Mouse (Mus musculus): ENCODE measurements around the gene Stat6.
"Not testable (repeated sequence)": the region's sequence is repeated elsewhere in the genome, so short reads cannot be mapped to it uniquely, and the experiment has no call there.

Stat6 gene

DNA sequence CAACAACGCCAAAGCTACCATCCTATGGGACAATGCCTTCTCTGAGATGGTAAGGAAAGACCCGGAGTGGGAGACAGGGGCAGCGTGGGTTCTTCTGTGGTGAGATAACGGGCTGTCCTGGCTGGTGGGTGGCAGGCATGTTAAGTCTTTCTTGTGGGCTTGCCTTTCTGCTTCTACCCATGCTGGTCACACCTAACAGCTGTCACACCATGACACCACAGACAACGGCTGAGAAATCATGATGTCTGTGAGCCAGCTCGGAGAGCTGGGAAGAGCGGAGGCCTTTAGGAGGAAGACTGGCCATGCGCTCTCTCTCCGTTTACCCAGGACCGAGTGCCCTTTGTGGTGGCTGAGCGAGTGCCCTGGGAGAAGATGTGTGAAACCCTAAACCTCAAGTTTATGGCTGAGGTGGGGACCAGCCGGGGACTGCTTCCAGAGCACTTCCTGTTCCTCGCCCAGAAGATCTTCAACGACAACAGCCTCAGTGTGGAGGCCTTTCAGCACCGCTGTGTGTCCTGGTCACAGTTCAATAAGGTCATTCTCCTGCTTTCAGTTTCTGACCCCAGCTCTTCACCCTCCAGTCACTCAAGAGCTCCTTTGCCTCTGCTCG, 12.3 kb downstream of the Stat6 start:
- DNase-seq, result no peak

DNA sequence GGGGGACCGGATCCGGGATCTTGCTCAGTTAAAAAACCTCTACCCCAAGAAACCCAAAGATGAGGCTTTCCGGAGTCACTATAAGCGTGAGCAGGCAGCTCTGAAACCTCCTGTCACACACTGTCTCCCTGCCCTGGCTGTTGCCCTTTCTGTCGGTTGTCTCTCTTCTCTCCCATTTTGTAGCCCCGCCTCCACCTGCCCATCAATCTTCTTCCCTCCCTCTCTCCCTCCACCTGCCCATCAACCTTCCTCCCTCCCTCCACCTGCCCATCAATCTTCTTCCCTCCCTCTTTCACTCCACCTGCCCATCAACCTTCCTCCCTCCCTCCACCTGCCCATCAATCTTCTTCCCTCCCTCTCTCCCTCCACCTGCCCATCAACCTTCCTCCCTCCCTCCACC, 14.8 kb downstream of the Stat6 start:
- not testable (repeated sequence) for DNase-seq

DNA sequence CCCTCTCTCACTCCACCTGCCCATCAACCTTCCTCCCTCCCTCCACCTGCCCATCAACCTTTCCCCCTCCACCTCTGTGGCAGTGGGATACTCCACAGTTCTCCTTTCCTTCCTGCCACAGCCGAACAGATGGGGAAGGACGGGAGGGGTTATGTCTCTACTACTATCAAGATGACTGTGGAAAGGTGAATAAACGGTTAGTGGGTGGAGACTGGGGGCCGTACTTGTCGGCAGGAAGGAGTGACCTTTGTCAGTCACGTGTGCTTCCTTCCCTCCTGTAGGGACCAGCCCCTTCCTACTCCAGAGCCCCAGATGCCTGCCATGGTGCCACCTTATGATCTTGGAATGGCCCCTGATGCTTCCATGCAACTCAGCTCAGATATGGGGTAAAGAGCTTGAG, 15.3 kb downstream of the Stat6 start:
- DNase-seq, result no peak

DNA sequence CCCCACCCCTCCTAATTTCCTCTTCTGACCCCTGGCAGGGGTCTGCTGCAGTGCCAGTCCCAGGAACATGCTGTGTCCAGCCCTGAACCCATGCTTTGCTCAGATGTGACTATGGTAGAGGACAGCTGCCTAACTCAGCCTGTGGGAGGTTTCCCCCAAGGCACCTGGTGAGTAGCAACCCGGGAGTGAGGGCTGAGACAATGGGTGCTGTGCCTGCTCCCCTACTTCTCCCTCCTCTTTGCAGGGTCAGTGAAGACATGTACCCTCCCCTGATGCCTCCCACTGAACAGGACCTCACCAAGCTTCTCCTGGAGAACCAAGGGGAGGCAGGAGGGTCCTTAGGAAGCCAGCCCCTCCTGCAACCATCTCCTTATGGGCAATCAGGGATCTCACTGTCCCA, 16.8 kb downstream of the Stat6 start:
- DNase-seq, result no peak

DNA sequence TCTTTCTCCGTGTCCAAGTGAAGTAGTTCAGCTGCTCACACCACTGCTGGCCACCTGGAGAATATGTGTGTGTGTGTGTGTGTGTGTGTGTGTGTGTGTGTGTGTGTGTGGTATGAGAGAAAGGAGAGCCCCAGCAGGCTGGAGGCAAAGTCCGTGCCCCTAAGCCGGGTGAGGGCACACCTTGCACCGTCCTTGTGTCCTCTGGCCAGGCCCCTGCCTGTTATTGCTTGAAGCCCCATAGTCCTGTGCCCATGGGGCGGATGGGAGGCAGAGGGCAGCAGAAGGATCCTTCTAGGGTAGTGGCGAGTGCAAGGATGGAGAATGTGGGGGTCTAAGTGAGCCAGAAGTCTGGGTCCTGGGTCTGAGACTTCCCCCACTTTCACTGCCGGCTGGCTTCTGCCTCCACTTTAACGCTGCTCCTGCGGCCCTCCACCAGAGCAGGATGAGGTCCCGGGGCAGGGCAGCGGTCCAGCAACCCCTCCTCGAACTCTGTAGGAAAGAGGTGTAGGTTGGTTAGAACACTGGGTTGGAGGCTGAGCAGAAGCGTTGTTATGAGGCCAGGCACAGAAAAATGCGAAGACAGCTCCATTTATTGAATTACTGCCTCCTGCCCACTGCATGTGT, 18.6 kb downstream of the Stat6 start:
- DNase-seq, result peak; percentile 42 to 59

DNA sequence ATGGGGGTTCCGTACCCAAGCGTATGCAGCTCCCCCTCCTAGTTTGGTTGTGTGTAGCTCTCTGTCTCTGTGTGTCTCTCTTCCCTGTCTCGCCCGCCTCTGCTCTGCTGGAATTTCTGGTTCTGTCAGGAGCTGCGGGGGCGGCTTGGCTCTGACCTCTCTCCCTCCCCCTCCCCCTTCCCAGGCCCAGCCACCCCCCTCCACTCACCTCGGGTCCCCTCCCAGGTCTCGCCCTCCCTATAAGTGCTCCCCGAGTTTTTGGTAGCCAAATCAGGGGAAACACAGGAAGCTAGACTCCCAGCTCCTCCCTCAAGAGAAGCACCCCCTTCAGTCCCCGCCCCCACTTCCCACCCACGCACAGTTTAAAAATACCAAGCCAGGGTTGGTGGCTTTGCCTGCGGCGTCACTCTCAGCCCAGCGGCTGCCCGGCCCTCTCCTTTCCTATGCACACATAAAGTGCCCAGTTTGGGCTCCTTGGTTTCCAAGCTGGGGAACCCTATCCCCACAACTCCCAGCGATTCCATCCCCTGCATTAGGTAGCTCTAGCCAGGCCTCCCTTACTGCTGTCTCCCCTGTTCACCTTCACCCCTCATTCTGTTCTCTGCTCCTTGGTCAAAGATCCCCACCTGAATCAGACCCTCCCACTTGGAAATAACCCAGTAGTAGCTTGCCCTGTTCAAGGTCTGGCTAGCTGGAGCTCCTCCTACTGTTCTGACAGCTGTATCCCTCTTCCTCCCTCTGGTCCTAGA, 19.3 kb downstream of the Stat6 start:
- peak; percentile 80 to 84 for DNase-seq

DNA sequence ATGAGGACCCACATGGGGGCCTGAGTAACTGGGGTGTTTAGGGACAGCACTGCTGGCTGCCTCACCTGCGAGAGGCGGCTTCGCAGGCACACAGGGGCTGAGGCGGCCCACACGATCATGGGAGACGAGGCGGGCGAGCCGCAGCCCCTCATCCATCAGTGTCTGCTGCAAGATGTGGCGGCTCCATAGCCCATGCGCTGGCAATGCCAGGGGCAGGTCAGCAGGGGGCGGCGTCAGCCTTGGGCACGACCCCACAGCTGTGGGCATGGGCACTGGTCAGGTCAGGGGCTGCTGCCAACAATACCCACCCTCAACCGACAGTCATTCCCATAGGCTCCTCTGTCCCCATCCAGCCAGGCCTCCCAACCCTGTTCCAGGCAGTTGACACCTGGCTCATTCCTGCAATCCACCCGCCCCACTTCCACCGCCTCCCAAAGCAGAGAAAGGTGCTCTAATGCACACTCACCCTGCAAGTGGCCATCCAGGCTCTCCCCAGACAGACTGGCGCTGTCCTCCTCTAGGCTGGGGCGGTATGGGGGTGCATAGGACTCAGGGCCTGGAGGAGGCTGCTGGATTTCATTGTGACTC, 20.0 kb downstream of the Stat6 start:
- DNase-seq, result peak; percentile 64 to 71

DNA sequence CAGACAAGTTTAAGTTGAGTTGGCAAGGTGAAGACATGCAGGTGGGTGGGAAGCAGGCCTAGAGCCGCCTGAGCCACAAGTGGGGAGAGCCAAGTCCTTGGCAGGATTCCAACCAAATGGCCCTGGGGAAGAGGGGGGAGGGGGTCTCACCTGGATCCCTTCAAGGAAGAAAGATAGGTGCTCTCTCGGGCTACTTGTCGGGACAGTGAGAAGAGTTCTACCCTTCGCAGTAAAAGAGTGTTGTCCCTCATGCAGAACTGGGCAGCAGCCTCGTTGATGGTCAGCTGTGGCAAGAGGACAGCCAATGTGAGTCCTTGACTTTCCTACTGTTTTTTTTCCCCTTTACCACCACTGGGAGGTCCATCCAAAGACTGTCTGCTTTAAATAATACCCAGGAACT, 20.8 kb downstream of the Stat6 start:
- no peak for DNase-seq

DNA sequence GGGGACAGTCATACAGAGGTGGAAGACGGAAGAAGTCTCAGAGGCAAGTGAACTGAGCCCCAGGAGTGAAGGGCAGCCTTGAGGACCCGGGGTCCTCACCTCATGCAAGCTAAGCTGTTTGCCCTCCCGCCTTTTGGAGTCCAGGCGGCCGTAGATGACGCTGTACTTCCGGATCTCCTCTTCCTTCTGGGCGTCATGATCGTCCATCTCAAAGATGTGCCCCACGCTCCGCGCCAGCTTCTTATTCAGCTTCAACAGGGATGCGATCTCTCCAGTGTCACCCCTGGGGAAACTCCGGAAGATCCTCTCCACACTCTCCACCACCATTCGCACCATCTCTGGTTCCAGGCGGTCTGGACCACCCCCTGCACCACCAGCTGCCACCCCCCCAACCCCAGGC, 21.4 kb downstream of the Stat6 start:
- no peak for DNase-seq

DNA sequence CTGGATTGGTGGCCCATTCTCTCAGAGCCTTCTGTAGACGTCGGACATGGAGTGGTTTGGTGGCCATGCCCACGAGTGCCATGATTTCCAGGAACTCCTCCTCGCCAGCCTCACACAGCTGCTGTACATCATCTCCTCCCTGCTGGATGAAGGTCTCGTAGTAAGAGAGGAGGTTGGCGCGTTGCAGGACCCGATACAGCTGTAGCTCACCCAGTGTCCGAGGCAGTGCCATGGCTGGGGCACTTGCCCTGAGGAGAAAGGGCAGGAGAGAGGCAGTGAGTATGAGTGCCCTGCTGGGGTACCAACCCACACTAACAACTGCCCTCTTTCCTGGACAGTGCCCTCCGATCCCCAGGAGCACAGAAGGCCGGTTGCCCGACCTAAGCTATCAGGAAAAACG, 22.1 kb downstream of the Stat6 start:
- DNase-seq, result peak in 1 of 2 experiments; percentile 29

DNA sequence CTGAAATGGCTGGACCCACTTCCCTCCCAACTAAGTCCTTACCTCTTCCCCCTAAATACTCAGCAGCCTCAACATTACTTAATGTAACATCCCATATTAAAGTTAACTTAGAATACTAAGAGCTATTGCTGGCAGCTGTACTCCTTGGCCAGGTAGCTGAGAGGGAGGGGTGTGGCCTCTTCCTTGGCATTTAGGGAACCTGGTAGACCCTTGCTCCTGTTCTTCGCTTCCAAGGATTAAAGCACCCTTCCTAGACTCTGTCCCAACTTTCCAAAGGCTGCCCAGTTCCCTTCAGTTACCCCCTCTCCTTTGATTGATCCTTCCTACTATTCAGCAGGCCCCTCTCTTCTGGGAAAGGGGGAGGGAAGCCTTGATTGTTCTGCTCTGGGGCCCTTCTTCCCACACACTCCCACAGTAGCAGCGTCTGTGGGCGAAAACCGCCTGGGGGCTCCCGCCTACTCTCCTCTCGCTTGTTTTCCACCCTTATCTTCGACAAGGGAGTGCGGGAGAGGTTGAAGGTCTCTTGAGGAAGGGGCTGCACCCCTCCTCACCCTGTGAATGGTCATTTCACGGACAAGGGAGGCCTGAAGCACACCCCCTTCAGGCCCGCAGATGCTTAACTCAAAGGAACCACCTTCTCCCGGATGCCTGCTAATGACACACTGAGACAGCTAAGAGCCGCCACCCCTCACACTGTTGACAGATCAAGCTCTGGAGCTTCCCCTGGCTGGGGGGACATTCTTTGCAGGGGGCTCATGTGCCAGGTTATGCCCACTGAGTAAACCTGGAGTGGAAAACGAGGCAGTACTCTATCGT, 22.8 kb downstream of the Stat6 start:
- DNase-seq, result peak; percentile 43 to 49

DNA sequence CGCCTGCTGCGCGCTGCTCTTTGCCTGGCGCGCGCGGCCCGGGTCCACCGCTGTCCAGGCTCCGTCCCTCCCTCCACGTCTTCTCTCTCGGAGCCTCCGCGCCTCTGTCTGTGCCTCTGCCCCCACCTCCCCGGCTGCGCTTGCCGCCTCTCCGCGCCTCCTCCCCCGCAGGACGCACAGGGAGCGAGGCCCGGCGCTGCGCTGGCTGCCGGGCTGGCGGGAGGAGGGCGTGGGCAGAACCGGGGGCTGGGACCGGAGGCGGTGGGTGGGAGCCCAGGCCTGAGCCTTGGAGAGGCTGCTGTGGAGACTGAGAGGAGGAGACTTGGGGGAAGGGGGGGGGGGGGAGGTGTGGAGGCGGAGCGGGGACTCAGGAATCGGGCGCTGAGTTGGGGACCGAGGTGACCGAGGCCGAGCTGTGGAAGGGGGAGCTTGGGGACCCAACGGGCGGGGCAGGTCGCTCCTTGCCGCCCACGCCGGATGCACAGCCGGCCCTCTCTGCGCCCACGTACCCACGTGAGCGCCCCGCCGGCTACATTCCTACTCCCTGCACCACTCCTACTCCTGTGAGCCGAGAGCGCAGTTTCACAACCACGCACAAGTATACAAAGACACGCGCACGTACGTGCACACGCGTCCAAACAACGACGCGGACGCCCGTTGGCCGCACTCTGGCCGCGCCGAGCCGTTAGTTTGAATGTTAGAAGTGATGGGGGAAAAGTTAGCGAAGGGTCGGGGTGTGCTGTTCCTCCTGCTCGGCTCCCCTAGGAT, 23.9 kb downstream of the Stat6 start, which contains the start of gene Nemp1:
Gene Nemp1, plus strand, starts transcription at position 401 of the 768 bp plus-strand sequence.
- peak; percentile 90 to 95 for DNase-seq

DNA sequence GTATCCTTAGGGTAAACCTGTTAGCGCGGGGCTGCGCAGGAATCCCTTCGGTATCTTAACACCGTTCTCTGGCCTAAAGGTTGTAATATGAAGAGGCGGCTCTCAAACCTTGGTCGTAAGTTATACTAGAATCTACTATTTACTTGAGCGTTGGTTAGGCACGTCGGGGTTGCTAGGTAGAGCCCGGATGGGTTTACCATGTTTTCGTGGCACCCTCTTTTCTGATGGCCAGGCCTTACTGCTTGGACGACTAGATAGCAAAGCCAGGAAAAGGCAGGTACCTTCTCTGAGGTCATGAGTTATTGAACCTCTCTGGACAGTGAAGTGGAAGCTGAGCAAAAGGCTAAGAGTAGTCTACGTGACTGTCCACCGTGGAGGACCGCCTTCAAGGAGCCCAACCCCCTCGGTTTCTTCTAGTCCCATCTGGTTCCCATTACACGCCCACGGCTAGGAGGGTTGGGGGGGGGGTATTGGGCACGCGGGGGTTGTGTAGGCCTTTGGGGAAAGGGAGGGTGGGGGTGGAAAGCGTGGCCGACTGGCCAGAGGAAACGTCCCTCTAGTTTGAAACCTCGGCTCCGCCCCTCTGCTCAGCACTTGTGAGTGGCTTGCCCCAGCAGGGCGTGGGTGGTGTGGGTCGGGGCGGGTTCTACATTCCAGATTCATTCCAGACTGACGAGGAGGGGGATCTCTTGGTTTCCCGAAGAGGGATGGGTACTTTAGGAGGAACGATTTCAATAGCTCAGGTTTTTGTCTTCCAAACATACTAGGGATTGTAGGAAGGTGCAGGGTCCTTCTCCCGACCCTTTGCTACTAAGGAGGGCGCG, 24.7 kb downstream of the Stat6 start:
- peak; percentile 92 to 96 for DNase-seq

DNA sequence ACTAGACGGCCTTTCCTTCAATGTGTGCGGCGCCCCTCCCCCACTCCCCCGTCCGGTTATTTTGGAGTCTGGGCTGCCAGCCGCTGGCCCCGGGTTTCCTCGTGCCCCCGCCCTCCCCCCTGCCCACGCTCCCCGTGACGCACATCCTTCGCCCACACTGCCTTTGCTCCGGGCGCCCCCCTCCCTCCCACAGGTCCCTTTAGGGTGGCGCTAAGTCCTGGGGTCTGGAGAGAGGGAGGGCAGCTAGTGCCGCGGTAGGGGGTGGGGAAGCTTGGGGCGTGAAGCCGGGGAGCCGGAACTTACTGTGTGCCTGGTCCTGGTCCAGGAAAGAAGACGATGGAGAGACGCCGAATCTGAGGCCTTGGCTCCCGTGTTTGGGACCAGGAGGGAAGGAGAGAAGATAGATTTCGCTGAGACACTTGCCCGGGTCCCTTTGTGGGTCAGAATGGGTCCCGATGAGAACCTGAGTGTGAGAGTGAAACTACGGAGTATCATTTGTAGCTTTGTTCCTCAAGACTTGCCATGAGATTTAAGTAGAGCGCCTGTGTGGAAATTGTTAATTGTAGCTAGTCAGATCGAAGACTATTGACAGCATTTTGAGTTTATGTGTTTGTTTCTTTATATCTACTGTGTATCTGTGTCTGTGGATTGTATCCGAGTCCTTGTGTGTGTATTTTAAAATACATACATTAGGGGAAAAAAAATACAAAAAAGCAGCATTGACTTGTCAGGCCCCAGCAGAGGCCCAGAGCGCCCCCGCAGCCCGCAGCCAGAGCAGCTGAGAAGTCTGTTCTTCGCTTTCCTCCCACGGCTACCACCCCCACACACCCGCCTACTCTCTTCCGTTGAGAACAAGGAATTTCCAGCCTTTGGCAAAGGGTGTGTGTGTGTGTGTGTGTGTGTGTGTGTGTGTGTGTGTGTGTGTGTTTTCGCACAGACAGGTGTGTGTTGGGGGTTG, 25.6 kb downstream of the Stat6 start, which contains the start of gene Nab2:
Gene Nab2, minus strand, starts transcription at position 476 of the 958 bp plus-strand sequence.
- DNase-seq, result peak; percentile 90 to 93

DNA sequence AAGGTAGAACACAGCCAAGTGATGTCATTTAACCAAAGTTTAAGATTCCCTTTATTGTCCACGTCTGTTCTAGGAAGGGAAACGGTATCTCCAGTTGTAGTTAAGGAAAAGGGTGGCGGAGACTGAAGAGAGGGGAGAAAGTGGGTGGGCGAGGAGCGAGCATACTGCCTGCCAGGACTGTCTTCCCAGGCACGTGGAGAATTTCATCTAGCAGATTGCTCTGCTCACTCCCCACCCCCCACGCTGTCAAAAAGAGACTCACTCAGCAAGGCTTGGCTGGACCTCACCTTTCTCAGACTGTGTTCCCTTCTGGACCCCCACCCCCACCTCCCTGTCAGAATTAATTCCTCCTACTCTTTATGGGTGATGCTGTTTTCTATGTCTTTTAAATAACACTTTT, 26.4 kb downstream of the Stat6 start:
- DNase-seq, result peak; percentile 54 to 63

DNA sequence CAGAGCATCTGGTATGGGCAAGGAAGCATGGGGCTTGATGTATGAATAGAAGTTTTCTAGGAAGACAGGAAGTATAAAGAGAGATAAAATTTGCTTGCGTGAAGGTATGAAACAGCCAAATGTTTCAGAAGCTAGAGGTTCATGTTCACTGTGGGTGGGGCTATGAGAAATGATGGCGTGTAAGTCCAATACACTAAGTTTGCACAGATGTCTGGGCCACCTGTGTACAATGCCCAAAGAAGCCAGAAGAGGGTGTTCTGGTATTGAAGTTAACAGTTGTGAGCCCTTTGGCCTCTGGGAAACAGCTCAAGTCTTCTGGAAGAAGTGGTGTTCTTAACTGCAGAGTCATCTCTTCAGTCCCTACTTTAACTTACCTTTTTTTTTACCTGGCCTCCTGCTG, 27.4 kb downstream of the Stat6 start:
- DNase-seq, result no peak

DNA sequence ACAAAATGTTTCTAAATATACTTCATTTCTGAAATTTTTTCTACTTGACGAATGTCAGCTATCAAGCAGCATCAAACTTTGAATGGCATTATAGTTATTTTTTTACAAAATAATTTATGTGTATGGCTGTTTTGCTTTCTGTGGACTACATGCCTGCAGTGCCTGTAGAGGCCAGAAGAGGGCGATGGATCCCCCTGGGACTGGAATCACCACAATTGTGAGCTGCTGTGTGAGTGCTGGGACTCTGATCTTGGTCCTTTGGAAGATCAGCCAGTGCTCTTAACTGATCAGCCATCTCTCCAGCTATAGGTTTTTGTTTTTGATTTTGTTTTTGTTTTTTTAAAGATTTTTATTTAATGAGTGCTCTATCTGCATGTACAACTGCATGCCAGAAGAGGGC, 28.5 kb downstream of the Stat6 start:
- peak in 1 of 2 experiments; percentile 22 for DNase-seq

DNA sequence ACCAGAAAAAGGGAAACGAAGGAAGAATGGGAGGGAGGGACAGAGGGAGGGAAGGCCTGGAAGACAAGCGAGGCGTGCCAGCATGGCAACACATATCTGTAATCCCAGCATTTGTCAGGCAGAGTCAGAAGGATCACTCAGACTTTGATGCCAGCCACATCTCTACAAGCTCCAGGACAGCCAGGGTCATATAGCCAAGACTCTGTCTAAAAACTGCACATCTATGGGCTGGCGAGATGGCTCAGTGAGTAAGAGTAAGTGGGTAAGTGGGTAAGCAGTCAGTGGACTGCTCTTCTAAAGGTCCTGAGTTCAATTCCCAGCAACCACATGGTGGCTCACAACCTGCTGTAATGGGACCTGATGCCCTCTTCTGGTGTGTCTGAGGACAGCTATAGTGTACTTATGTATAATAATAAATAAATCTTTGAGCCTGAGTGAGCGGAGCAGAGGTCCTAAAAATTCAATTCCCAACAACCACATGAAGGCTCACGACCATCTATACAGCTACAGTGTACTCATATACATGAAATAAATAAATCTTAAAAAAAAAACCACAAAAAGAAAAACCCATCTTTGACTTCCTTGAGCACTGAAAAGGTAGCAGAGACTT, 31.4 kb downstream of the Stat6 start:
- no peak for DNase-seq

DNA sequence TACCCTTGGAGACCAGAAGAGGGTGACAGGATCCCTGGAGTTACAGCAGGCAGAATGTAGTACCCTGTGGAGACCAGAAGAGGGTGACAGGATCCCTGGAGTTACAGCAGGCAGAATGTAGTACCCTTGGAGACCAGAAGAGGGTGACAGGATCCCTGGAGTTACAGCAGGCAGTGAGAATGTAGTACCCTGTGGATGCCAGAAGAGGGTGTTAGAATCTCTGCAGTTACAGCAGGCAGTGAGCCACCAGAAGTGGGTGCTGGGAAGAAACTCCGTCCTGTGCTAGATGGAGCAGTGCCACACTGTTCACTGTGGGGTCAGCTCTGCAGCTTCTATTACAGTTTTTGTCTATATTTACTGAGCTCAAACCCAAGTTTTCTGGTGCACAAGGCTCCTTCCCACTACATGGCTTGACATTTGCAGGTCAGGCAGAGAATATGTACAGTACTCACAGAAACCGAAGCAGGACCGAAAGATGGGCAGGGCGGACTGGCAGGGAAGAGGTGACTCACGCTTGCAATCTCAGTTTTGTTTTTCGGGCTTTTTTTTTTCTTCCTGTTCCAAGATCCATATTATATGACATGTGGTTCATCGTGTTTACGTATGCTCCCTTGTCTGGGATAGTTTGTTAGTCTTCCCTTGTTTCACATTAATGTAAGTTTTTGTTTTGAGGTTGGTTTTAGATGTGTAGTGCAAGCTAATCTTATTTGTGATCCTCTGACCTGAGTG, 32.2 kb downstream of the Stat6 start:
- DNase-seq, result peak; percentile 82 to 94
